ENCODE assay signal across 8 mouse cellular contexts in the genomic region with DNA sequence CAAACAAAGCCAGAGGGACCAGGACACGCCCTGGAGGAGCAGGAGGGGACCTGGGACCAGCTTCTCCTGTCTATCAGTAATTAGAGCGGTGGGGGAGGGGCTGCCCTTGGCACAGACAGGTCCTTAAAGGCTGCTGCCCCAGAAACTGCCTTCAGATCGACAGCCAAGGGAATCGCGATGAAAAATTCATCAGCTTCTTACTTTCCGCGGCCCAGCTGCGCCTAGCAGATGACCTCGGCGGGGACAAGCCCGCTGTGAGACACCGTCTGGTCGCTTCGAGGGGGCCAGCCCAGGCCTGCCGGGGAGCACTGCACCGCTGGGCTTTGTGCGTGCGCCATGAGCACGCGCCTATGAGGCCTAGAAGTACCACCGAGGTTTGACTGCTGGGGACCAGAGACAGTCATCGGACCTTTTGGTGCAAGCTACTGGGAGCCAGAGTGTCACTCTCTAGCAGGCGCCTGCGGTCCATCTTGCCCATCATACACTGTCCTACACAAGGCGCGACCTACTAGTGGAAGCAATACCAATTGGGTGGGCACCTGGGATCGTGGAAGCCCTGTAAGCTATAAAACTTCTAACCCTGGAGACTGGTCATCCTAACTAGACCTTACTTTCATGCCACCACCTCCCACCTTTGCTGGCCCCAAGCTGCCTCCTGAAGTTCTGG. TPM values are rescaled to one million over a fixed set of nuclear protein-coding genes. Genes with fewer than 3 reads are reported as not detected.
DNase-seq lines count a peak whose midpoint lies in the region; ATAC-seq and TF ChIP-seq lines count a peak whose summit lies in the region.

No protein-coding gene starts in this region.

- DNase-seq in kidney, adult 11 months, result no peak
- DNase-seq in layer of hippocampus, postnatal 10 days (ENCODE audit: low spot score in 2 of 2), result peak; percentile 64 to 73
- peak; percentile 34 for DNase-seq in thymus, adult 2 months
- DNase-seq in spleen, postnatal 36 days (ENCODE audit: low spot score in 2 of 2), result no peak

- peak overlapping the region; percentile 64 for H3K4me2 ChIP-seq in kidney, embryonic 14.5 days (replicated peaks; ENCODE audit: low read depth, low read length)
- peak overlapping the region; percentile 57 for H3K4me2 ChIP-seq in forebrain, embryonic 16.5 days (ENCODE audit: low read length)
- H3K4me2 ChIP-seq in midbrain, embryonic 15.5 days, result peak overlapping the region; percentile 70

- H3K27ac ChIP-seq in kidney, embryonic 14.5 days (ENCODE audit: low read depth, low read length), result no peak overlapping the region
- H3K27ac ChIP-seq in forebrain, embryonic 16.5 days (ENCODE audit: low read length), result peak overlapping the region; percentile 84
- peak overlapping the region; percentile 89 for H3K27ac ChIP-seq in midbrain, embryonic 15.5 days
- no peak overlapping the region for H3K27ac ChIP-seq in thymus, adult 2 months (ENCODE audit: control insufficient read depth, insufficient read depth, low read length)

- no peak for TF ChIP-seq POLR2A in thymus, adult 2 months (IDR thresholded peaks at IDR 0.05; ENCODE audit: control insufficient read depth, extremely low read depth, insufficient read depth, low read length, poor library complexity)

- H3K27me3 ChIP-seq in kidney, embryonic 14.5 days (ENCODE audit: control insufficient read depth, insufficient read depth, low read length), result peaks cover 8% of the 10 kb centered on the region; the same call in 1 of the 2 replicates
- H3K27me3 ChIP-seq in forebrain, embryonic 16.5 days (replicated peaks; ENCODE audit: control insufficient read depth, insufficient read depth, low read length), result no peaks in the 10 kb centered on the region
- H3K27me3 ChIP-seq in midbrain, embryonic 15.5 days (replicated peaks), result no peaks in the 10 kb centered on the region
- no peaks in the 10 kb centered on the region for H3K27me3 ChIP-seq in thymus, adult 2 months (ENCODE audit: control insufficient read depth, insufficient read depth, low read length)

- TF ChIP-seq CTCF in thymus, adult 2 months (IDR thresholded peaks at IDR 0.05; ENCODE audit: borderline replicate concordance, control insufficient read depth, extremely low read depth, insufficient read depth, low read length, poor library complexity), result no peak

- H3K4me3 ChIP-seq in kidney, embryonic 14.5 days (ENCODE audit: low read length), result peak overlapping the region; percentile 31
- peak overlapping the region; percentile 38 for H3K4me3 ChIP-seq in forebrain, embryonic 16.5 days (replicated peaks; ENCODE audit: low read length)
- H3K4me3 ChIP-seq in midbrain, embryonic 15.5 days, result peak overlapping the region; percentile 35
- H3K4me3 ChIP-seq in thymus, adult 2 months (ENCODE audit: control insufficient read depth, insufficient read depth, low read length), result no peak overlapping the region

- 12% methylated on average over 27 of the region's 27 CpGs for WGBS in kidney, embryonic 14.5 days
- 14% methylated on average over 27 of the region's 27 CpGs for WGBS in forebrain, embryonic 16.5 days
- WGBS in midbrain, embryonic 15.5 days, result 7% methylated on average over 27 of the region's 27 CpGs
- WGBS in thymus, adult 2 months, result 88% methylated on average over 27 of the region's 27 CpGs

- ATAC-seq in kidney, embryonic 14.5 days (ENCODE audit: low FRiP score, low TSS enrichment), result peak; percentile 42
- peak; percentile 8; the same call in 1 of the 2 replicates for ATAC-seq in cerebellum, adult (ENCODE audit: insufficient number of reproducible peaks, low FRiP score, low TSS enrichment)
- ATAC-seq in forebrain, embryonic 16.5 days, result peak; percentile 59
- peak; percentile 64 for ATAC-seq in midbrain, embryonic 15.5 days (replicated peaks)

- H3K9me3 ChIP-seq in kidney, embryonic 14.5 days (ENCODE audit: control insufficient read depth, low read length), result no peaks in the 10 kb centered on the region
- H3K9me3 ChIP-seq in forebrain, embryonic 16.5 days (ENCODE audit: control insufficient read depth, low read length), result no peaks in the 10 kb centered on the region
- H3K9me3 ChIP-seq in midbrain, embryonic 15.5 days, result no peaks in the 10 kb centered on the region

- H3K9ac ChIP-seq in kidney, embryonic 14.5 days (ENCODE audit: low read depth, low read length), result peak overlapping the region; percentile 40; the same call in 1 of the 2 replicates
- peak overlapping the region; percentile 33 for H3K9ac ChIP-seq in forebrain, embryonic 16.5 days (replicated peaks; ENCODE audit: low read depth, low read length)
- peak overlapping the region; percentile 42 for H3K9ac ChIP-seq in midbrain, embryonic 15.5 days

- H3K36me3 ChIP-seq in kidney, embryonic 14.5 days (ENCODE audit: control insufficient read depth, insufficient read depth, low read length), result no peaks in the 10 kb centered on the region
- H3K36me3 ChIP-seq in forebrain, embryonic 16.5 days (ENCODE audit: control insufficient read depth, insufficient read depth), result no peaks in the 10 kb centered on the region
- H3K36me3 ChIP-seq in midbrain, embryonic 15.5 days (replicated peaks), result no peaks in the 10 kb centered on the region
- no peaks in the 10 kb centered on the region for H3K36me3 ChIP-seq in thymus, adult 2 months (ENCODE audit: control insufficient read depth, insufficient read depth, low read length)

- peaks cover 3% of the 10 kb centered on the region; the same call in 1 of the 2 replicates for H3K4me1 ChIP-seq in kidney, embryonic 14.5 days (ENCODE audit: control insufficient read depth, insufficient read depth, low read length)
- peaks cover 25% of the 10 kb centered on the region for H3K4me1 ChIP-seq in forebrain, embryonic 16.5 days (replicated peaks; ENCODE audit: control insufficient read depth, insufficient read depth, low read length)
- peaks cover 21% of the 10 kb centered on the region for H3K4me1 ChIP-seq in midbrain, embryonic 15.5 days
- H3K4me1 ChIP-seq in thymus, adult 2 months (replicated peaks; ENCODE audit: control insufficient read depth, insufficient read depth, low read length), result peaks cover 27% of the 10 kb centered on the region

RNA-seq across cellular contexts. Expression of a gene that starts 33.3 kb away (rescaled TPM):
- 6.8 TPM in 2 replicates for polyA plus RNA-seq in kidney, embryonic 14.5 days (2014; fragmentation: Nextera tagmentation; extraction: Ambion mirVana)
- 4.3 and 5.3 TPM in 2 replicates for polyA plus RNA-seq in forebrain, embryonic 16.5 days (2015; fragmentation: Nextera tagmentation; extraction: Ambion mirVana)
- total RNA-seq in layer of hippocampus, postnatal 10 days (2021), result 1 to 10 TPM; 6.9 to 8.2 TPM
- polyA plus RNA-seq in midbrain, embryonic 15.5 days (2015; fragmentation: Nextera tagmentation; extraction: Ambion mirVana), result 6.8 TPM in 2 replicates
- polyA plus RNA-seq in thymus, adult 2 months (2012; rRNA removed), result 14.2 and 14.4 TPM in 2 replicates

Comparison
In these comparisons a context has a peak if more than half of its experiments do, and no peak if none do; other contexts are left out.
1. ATAC-seq: peak in every context shown above with its lines; median percentile 64 in midbrain, embryonic 15.5 days; 59 in forebrain, embryonic 16.5 days; 42 in kidney, embryonic 14.5 days; 8 in cerebellum, adult.
2. H3K27ac ChIP-seq: peak in forebrain, embryonic 16.5 days (single experiment) and midbrain, embryonic 15.5 days (single experiment); none in kidney, embryonic 14.5 days (single experiment) and thymus, adult 2 months (single experiment).
3. DNase-seq: peak in layer of hippocampus, postnatal 10 days (2 of 2) and thymus, adult 2 months (single experiment); none in kidney, adult 11 months (single experiment) and spleen, postnatal 36 days (0 of 2).
4. Peak in every context shown above with its lines, with median percentiles within 50 percentile points of each other: H3K4me2 ChIP-seq and H3K9ac ChIP-seq.